Mouse (Mus musculus): ENCODE results near the gene Zfp384. TPM values are rescaled to one million over a fixed set of nuclear protein-coding genes. Genes with fewer than 3 reads are reported as not detected.

Gene Zfp384
- polyA plus RNA-seq, 1 experiment from 2014 or later, result 12.2 TPM

- Histone ChIP-seq H3K4me1 (replicated peaks) (peaks cover 25% of the 10 kb centered on the region), H3K27ac (ENCODE audit: poor library complexity, severe bottlenecking) (no peak overlapping the region), H3K9me3 (replicated peaks) (peaks cover 5% of the 10 kb centered on the region), H3K27me3 (replicated peaks) (peaks cover 85% of the 10 kb centered on the region), H3K4me3 (no peak overlapping the region), H3K4me2 (no peak overlapping the region), H3K9ac (no peak overlapping the region), H3K36me3 (no peaks in the 10 kb centered on the region)
- no peak for ATAC-seq (ENCODE audit: insufficient number of reproducible peaks, low FRiP score)
- 76% methylated on average over 7 of the region's 7 CpGs for WGBS
Measured at GRCm38 (mm10) chr6:124995246-124995645, 13.7 kb upstream of the Zfp384 start.

DNA sequence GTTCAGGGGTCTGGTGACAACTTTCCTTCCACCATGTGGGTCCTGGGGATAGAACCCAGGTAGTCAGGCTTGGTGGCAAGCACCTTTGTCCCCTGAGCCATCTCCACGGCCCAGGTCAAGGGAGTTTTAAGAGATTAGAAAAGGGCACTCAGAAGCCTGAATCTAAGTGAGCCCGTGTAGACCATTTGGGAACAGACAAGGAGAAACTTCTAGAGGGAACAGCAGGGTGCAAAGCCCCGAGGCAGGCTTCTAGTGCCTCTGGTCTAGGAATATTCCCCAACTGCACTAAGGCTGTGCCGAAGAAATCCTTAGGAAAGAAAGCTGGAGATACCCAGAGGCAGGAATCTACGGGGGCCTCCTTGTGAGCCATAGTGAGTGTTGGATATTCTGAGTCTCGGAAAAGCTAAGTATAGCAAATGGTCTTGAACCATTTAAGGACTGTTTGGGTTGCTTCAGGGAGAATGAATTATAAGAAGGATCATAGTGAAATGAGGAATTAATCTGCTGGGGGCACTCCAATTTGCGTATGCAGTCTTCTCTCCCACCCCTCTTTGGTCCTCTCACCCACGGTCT is 13.0 kb upstream of the Zfp384 start:
- no peak overlapping the region for H3K9ac ChIP-seq
- ATAC-seq (ENCODE audit: insufficient number of reproducible peaks, low FRiP score), result no peak
- WGBS, result 37% methylated on average over 8 of the region's 8 CpGs
- peaks cover 87% of the 10 kb centered on the region for H3K27me3 ChIP-seq (replicated peaks)
- no peak overlapping the region for H3K27ac ChIP-seq (ENCODE audit: poor library complexity, severe bottlenecking)
- H3K36me3 ChIP-seq, result no peaks in the 10 kb centered on the region
- no peaks in the 10 kb centered on the region for H3K9me3 ChIP-seq (replicated peaks)
- H3K4me2 ChIP-seq, result peak overlapping the region; percentile 97
- H3K4me1 ChIP-seq (replicated peaks), result peaks cover 25% of the 10 kb centered on the region
- peak overlapping the region; percentile 58; the same call in 1 of the 2 replicates for H3K4me3 ChIP-seq

GRCm38 (mm10) chr6:124996551-124997501 is 12.1 kb upstream of the Zfp384 start, which contains the start of gene Pianp:
Pianp (plus strand) TSS chr6:124996694.
- ATAC-seq (ENCODE audit: insufficient number of reproducible peaks, low FRiP score), result peak; percentile 4; the same call in 1 of the 2 replicates
- no peak within 1 kb of the TSS for H3K27ac ChIP-seq (ENCODE audit: poor library complexity, severe bottlenecking)
- H3K4me3 ChIP-seq, result peak within 1 kb of the TSS; percentile 58
- no peaks in the 10 kb centered on the region for H3K9me3 ChIP-seq (replicated peaks)
- WGBS, result under 1% methylated on average over 73 of the region's 78 CpGs
- H3K4me2 ChIP-seq, result peak within 1 kb of the TSS; percentile 97
- H3K36me3 ChIP-seq, result no peaks in the 10 kb centered on the region
- peaks cover 25% of the 10 kb centered on the region for H3K4me1 ChIP-seq (replicated peaks)
- H3K9ac ChIP-seq, result peak within 1 kb of the TSS; percentile 70
- H3K27me3 ChIP-seq (replicated peaks), result peaks cover 96% of the 10 kb centered on the region

DNA sequence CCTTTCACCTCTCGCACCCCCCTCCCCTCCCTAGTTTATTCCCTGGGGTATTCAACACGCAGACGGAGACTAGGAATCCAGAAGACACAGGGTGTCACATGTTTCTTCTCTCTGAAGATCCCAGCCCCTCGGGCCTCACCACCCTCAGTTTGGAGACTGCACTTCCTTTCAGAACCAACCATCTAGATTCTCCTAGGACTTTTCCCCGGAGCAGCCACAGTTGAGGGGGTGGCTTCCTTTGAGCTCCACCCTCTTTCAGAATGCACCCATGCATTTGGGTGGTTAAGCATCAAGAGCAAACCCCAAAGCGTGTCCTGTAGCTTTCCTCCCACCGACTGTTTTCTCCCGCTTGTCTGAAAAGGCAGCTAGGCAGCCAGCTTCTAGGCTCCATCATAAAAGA is 10.9 kb upstream of the Zfp384 start:
- Histone ChIP-seq H3K4me2 (no peak overlapping the region; the same call in 1 of the 2 replicates), H3K9me3 (replicated peaks) (no peaks in the 10 kb centered on the region), H3K4me3 (no peak overlapping the region), H3K27me3 (replicated peaks) (peaks cover 97% of the 10 kb centered on the region), H3K4me1 (replicated peaks) (peaks cover 25% of the 10 kb centered on the region), H3K27ac (ENCODE audit: poor library complexity, severe bottlenecking) (no peak overlapping the region), H3K9ac (no peak overlapping the region), H3K36me3 (no peaks in the 10 kb centered on the region)
- no peak for ATAC-seq (ENCODE audit: insufficient number of reproducible peaks, low FRiP score)
- 7% methylated on average over 8 of the region's 8 CpGs for WGBS

DNA sequence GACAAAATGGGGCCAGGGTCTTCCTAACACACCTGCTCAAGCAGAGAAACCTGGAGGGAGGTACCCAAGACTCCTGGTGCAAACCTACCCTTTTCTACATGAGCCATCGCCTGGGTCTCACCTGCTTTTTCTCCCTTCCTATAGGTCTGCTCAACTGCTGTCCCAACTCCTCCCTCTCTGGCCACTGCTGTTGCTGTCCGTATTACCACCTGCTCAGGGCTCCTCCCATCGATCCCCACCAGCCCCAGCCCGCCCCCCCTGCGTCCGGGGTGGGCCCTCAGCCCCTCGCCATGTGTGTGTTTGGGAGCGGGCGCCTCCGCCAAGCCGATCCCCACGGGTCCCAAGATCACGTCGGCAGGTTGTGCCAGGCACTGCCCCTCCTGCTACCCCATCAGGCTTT is 9.9 kb upstream of the Zfp384 start:
- H3K27ac ChIP-seq (ENCODE audit: poor library complexity, severe bottlenecking), result no peak overlapping the region
- H3K27me3 ChIP-seq (replicated peaks), result peaks cover 88% of the 10 kb centered on the region
- H3K36me3 ChIP-seq, result no peaks in the 10 kb centered on the region
- H3K4me3 ChIP-seq, result no peak overlapping the region
- H3K9me3 ChIP-seq (replicated peaks), result no peaks in the 10 kb centered on the region
- H3K4me2 ChIP-seq, result no peak overlapping the region
- no peak overlapping the region for H3K9ac ChIP-seq
- peaks cover 28% of the 10 kb centered on the region for H3K4me1 ChIP-seq (replicated peaks)
- WGBS, result 26% methylated on average over 14 of the region's 14 CpGs
- ATAC-seq (ENCODE audit: insufficient number of reproducible peaks, low FRiP score), result no peak

GRCm38 (mm10) chr6:124999546-124999945 is 9.4 kb upstream of the Zfp384 start:
- H3K27me3 ChIP-seq (replicated peaks), result peaks cover 83% of the 10 kb centered on the region
- H3K27ac ChIP-seq (ENCODE audit: poor library complexity, severe bottlenecking), result no peak overlapping the region
- 22% methylated on average over 10 of the region's 10 CpGs for WGBS
- H3K9ac ChIP-seq, result no peak overlapping the region
- H3K9me3 ChIP-seq (replicated peaks), result no peaks in the 10 kb centered on the region
- H3K4me1 ChIP-seq (replicated peaks), result peaks cover 30% of the 10 kb centered on the region
- no peak overlapping the region for H3K4me3 ChIP-seq
- no peaks in the 10 kb centered on the region for H3K36me3 ChIP-seq
- H3K4me2 ChIP-seq, result no peak overlapping the region
- no peak for ATAC-seq (ENCODE audit: insufficient number of reproducible peaks, low FRiP score)

DNA sequence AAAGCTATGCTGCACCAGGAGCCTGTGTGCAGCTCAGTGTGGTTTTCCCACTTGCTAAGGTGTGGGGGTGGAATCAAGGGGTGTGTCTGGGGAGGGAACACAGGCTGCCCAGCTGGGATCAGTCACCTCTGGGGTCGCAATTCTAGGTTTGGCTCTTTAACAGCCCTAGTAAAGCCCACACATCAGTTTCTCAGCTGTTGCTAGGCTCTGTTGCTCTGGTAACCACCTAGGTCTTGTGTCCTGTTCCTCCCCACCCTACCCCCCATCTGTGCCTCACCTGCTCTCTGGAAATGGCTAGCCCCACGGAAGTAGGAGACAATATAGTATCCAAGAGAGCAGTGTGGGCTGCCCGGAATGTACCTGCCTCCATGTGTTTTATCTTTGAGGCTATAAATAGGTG is 5.2 kb upstream of the Zfp384 start:
- H3K27me3 ChIP-seq (replicated peaks), result peaks cover 42% of the 10 kb centered on the region
- no peak overlapping the region for H3K9ac ChIP-seq
- WGBS, result 31% methylated on average over 3 of the region's 3 CpGs
- no peaks in the 10 kb centered on the region for H3K9me3 ChIP-seq (replicated peaks)
- H3K4me2 ChIP-seq, result peak overlapping the region; percentile 34
- H3K4me1 ChIP-seq (replicated peaks), result peaks cover 23% of the 10 kb centered on the region
- H3K36me3 ChIP-seq, result no peaks in the 10 kb centered on the region
- ATAC-seq (ENCODE audit: insufficient number of reproducible peaks, low FRiP score), result no peak
- no peak overlapping the region for H3K27ac ChIP-seq (ENCODE audit: poor library complexity, severe bottlenecking)
- H3K4me3 ChIP-seq, result no peak overlapping the region

- Histone ChIP-seq H3K36me3 (no peaks in the 10 kb centered on the region), H3K4me2 (no peak overlapping the region), H3K9me3 (replicated peaks) (no peaks in the 10 kb centered on the region), H3K9ac (no peak overlapping the region), H3K27ac (ENCODE audit: poor library complexity, severe bottlenecking) (no peak overlapping the region), H3K27me3 (replicated peaks) (peaks cover 28% of the 10 kb centered on the region), H3K4me1 (replicated peaks) (peaks cover 27% of the 10 kb centered on the region), H3K4me3 (no peak overlapping the region)
- WGBS, result 34% methylated on average over 3 of the region's 3 CpGs
- ATAC-seq (ENCODE audit: insufficient number of reproducible peaks, low FRiP score), result no peak
Measured at GRCm38 (mm10) chr6:125005086-125005485, 3.9 kb upstream of the Zfp384 start.

GRCm38 (mm10) chr6:125008060-125008459 is 885 bp upstream of the Zfp384 start:
- peak overlapping the region; percentile 100 for H3K27ac ChIP-seq (ENCODE audit: poor library complexity, severe bottlenecking)
- no peaks in the 10 kb centered on the region for H3K9me3 ChIP-seq (replicated peaks)
- peaks cover 50% of the 10 kb centered on the region for H3K4me1 ChIP-seq (replicated peaks)
- no peak for ATAC-seq (ENCODE audit: insufficient number of reproducible peaks, low FRiP score)
- H3K4me2 ChIP-seq, result peak overlapping the region; percentile 89
- peak overlapping the region; percentile 70 for H3K9ac ChIP-seq
- H3K36me3 ChIP-seq, result peaks cover 22% of the 10 kb centered on the region
- H3K27me3 ChIP-seq (replicated peaks), result no peaks in the 10 kb centered on the region
- 43% methylated on average over 13 of the region's 13 CpGs for WGBS
- H3K4me3 ChIP-seq, result peak overlapping the region; percentile 92

GRCm38 (mm10) chr6:125008586-125009128 is 288 bp upstream of the Zfp384 start:
- Histone ChIP-seq H3K27me3 (replicated peaks) (no peaks in the 10 kb centered on the region), H3K9me3 (replicated peaks) (no peaks in the 10 kb centered on the region), H3K4me3 (peak overlapping the region; percentile 92), H3K36me3 (peaks cover 28% of the 10 kb centered on the region), H3K27ac (ENCODE audit: poor library complexity, severe bottlenecking) (peak overlapping the region; percentile 100), H3K4me1 (replicated peaks) (peaks cover 46% of the 10 kb centered on the region), H3K4me2 (peak overlapping the region; percentile 89), H3K9ac (peak overlapping the region; percentile 100)
- under 1% methylated on average over 32 of the region's 34 CpGs for WGBS
- peak; percentile 96 for ATAC-seq (ENCODE audit: insufficient number of reproducible peaks, low FRiP score)
